Mouse (Mus musculus): ENCODE measurements around the gene Eif2s2.

DNA sequence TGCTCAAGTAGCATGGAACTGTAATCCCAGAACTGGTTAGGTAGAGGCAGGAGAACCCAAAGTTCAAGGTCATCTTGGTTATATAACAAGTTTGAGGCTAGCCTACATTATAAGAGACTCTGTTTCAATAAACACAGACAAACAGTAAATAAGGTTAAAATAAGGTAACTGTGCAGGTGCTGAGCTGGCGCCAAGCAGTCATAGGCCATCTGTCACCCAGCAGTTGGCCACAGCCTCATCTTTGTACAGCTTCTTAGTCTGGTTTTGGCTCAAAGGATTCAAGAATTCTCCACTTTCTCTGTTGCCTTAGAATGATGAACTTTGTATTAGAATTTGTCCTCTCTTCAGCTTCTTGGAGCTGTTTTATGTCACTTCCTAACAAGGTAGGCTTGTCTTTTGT is 24.6 kb downstream of the Eif2s2 start:
- TF ChIP-seq POLR2A (IDR thresholded peaks at IDR 0.05; ENCODE audit: extremely low read depth, insufficient read depth, low read length): no peak
- no peak for TF ChIP-seq CTCF (IDR thresholded peaks at IDR 0.05; ENCODE audit: extremely low read depth, insufficient read depth, low read length)
